Mouse (Mus musculus): ENCODE measurements around the gene Igsf1.

Igsf1 gene

GRCm38 (mm10) chrX:49797213-49798019 lies at the start of gene Igsf1:
TSS of gene Igsf1 (minus strand) at chrX:49797749.
- DNase-seq (ENCODE audit: low read depth, low spot score) = peak; percentile 17

GRCm38 (mm10) chrX:49770828-49771227 lies 26.7 kb downstream of the Igsf1 start:
- DNase-seq (ENCODE audit: low read depth, low spot score) = no peak

GRCm38 (mm10) chrX:49745192-49745591 lies 52.4 kb downstream of the Igsf1 start:
- no peak for DNase-seq (ENCODE audit: low read depth, low spot score)

- no peak for DNase-seq (ENCODE audit: low read depth, low spot score)
These were observed 62.6 kb downstream of the Igsf1 start, which contains the start of gene Olfr1321 for GRCm38 (mm10) chrX:49734959-49735358. TSS of gene Olfr1321 (minus strand) at chrX:49735059.
